Mouse (Mus musculus) telencephalon, adult 2 months (tissue): Measurements from ENCODE around the gene Dnmt3a.

Experiments used
- DNase-seq: peaks from one replicate; pipeline ENCODE4 v3.0.0-alpha.2; 2011; ENCODE audit warnings: low read depth, low spot score

The Dnmt3a gene

DNA sequence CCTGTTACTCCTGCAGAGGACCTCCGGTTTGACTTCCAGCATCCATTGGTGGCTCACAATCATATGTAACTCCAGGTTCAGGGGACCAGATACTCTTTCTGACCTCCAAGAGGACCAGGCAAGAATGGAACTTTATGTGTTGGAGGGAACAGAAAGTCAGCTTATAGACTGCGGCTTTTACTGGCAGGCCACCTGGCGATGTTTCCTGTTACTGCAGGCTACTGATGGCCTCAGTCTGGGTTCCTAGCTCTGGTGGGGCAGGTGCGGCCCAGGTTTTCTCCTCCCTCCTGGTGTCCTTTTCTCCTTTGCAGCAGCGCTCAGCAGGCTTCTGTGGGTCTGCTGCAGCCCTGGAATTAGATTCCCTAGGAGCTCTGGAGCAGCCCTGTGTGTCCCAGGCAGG, 46.7 kb downstream of the Dnmt3a start:
- DNase-seq: no peak

DNA sequence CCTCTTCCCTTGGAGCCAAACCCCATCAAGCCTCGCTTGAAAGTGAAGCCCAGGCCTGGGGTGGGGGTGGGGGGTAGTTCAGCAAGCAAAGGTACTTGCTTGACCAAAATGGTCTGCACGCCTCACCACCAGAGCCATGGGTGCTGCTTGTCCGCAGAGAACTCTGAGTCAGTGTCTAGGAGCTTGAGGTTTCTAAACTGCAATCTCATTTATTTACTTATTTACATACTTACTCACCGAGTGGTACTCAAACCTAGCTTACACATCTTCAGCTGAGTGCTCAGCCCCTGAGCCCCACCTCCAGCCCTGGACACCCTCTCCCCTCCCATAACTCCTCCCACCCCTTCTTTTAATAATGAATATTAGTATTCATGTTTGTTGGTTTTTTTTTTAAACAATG, 48.6 kb downstream of the Dnmt3a start:
- DNase-seq: no peak

DNA sequence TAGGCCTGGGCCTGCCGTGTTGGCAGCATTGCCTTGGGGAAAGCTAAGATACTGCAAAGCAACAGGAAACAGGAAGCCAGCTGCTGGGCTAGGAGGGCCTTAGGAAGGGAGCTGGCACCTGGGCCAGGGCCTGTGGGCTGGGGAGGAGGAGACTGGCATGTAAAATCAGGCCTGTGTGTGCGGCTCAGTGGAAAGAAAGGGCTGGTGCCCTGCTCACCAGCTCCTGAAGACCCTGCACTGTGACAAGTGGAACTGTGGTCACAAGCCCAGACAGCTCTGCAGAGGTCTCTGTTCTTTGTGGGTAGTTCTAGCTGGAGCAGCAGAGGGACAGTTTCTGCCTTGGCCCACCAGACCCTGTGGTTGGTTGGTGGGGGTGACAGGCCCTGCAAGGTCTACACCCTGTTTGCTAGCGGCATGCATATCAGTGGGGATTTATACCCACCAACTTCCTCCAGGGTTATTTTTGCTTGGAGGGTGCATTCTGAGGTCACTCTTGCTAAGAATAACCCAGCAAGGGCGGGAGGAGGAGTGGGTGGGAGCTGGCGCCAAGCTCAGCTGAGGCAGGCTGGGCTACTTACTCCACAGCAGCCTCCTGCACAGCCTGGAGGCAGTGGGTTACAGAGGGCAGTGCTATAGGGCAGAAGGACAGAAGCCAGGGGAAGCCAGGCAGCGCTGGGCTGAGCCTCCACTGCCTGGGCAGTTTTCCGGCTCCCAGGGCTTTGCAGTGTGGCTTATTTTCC, 50.1 kb downstream of the Dnmt3a start:
- DNase-seq: peak; percentile 78

DNA sequence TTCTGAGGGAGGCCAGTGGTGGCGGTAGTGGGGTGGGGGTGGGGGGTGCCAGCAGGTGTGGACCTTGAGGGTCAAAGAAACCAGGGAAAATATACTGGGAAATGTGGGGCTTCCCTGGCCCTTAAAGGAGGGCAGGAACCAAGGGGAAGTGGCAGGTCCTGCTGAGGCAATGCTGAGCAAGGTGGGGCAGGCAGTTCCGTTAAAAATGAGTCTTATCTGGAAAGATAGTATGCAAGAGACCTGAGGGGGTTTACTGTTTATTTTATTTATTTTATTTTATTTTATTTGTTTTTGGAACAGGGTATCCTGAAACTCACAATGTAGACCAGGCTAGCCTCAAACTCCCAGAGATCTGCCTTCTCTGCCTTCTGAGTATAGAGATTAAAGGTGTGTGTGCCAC, 50.9 kb downstream of the Dnmt3a start:
- no peak for DNase-seq

DNA sequence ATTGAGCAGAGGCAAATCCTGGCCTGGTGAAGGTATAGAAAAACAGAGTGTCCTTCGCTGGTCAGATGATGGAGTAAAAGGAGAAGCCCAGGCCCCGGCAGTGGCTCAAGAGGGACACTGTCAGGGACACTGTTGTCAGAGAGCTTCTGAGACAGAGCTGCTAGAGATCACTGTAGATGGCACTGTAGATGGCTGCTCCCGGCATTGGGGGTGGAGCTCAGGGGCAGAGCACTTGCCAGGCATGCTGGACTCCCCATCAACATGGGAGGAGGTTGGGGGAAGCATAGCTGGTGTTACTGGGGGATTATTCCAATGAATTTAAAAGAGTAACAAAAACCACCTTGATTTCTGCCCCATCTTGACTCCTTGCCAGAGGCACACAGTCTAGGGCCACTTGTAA, 51.4 kb downstream of the Dnmt3a start:
- no peak for DNase-seq

DNA sequence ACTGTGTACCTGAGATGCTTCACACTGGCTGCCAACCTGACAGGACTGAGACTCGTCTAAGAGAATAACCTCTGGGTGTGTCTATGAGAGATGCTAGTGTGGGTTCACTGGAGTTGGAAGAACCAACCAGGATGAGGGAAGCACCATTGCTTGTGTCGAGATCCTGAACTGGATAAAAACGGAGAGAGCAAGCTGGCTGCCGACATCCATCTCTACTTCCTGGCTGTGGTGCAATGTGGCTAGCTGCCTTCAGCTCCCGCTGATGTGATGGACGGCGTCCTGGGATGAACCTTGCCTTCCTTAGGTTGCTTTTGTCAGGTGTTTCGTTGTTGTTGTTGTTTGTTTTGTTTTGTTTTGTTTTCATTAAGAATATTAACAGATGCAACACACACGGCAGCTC, 52.0 kb downstream of the Dnmt3a start:
- no peak for DNase-seq

DNA sequence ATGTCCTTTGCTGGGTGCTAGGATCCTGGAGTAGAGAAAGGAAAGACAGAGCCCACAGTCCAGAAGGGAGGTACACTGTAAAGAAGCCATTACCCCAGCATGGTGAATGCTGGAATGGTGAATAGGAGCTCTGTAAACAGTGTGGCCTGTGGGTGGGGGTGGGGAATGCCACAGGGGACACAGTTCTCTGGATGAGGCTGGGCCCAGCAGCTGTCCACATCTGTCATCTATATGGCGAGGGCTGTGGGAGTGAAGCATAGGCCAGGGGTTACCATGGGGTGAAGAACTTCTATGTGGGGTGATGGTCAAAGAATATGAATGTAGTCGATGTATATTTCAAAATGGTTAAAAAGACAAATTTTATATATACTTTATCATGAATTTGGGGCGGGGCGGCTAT, 52.9 kb downstream of the Dnmt3a start:
- no peak for DNase-seq

DNA sequence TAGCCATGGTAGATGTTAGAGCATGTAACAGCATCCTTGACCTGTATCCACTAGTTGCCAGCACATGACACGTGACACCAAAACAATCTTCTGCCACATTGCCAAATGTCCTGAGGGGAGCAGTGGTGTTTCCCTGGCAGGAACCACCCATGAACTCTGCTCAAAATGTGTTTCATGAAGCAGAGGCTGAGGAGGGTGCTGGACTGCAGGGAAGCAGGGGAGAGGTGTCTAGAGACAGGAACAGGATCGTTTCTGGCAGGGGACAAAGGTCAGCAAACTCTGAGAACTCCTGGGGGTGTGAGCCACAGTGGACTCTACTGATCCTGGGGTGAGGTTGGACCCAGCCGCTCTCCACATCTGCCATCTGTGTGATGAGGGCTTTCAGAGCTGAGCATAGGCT, 53.7 kb downstream of the Dnmt3a start:
- DNase-seq: no peak

DNA sequence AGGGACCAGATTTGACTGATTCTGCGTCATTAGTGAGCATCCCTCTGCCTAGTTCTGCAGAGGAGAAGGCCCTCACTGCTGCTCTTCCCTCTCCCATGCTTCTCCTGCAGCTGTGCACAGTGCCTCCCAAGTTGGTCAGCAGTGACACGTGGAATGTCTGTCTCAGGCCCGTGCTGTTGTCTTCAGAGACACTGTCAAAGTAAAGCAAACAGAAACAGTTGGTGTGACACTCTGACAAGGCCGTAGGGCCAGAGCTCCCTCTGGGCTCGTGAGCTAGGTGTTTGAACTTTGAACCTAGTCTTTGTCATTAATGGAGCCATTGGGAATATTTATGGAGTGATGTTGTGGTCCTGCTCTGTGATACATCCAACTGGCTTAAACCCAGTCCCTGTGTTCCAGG, 54.2 kb downstream of the Dnmt3a start:
- no peak for DNase-seq

DNA sequence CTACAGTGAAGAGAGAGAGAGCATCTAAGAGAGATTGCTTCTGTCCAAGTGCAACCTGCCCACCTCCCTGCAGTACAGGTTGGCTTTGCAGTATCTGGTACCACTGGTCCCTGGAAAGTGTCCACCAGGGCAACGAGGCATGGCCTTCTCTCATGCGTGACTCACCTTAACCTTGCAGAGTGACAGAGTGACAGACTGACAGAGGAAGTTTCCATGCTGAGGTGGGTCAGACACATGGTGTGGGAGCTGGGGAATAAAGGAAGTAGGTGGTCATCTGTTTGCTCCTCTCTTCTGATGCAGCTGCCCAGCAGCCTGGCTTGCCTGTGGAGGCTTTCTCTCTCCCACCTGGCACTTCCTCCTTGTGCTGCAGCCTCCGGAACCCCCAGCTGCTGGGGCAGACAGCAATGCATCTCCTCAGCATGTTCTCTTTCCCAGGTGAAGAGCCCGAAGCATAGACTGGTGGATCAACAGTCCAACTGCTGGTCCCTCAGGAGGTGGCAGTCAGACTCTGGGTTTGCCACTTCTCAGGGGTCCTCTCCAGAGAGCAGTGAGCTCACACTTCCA, 55.9 kb downstream of the Dnmt3a start:
- DNase-seq: no peak

DNA sequence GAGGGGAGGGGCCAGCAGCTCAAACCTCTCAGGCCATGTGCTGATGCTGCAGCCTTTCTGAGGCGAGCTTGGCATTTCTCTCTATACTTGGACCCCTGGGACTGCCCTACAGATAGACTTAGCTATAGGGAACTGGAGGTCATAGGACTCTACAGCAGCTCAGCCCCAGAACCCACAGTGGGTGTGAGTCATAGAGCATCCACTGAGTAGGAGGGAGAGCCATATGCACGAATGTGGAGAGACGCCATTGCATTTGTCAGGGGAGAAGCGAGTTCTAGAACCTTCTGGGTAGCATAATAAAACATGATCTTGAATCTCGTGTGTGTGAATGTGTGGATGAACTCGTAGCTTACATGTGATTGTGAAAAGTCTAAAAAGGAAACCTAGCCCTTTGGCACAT, 56.4 kb downstream of the Dnmt3a start:
- no peak for DNase-seq

DNA sequence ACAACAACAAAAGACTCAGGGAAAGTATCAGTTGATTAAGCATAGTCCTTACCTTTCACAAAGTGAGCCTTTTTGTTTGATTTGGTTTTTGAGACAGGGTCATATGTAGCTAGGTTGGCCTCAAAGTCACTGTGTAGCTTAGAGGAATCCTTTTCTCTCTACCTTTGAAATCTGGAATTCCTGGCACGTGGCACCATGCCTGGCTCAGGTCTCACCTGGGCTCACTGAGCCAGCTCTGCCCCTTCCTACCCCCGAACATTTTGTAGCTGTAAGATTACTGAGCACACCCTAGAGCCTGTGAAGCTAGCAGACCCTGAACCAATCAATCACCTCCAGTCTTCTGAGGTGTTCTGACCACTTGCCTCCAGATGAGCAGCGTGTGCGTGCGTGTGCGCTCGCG, 58.4 kb downstream of the Dnmt3a start:
- no peak for DNase-seq

DNA sequence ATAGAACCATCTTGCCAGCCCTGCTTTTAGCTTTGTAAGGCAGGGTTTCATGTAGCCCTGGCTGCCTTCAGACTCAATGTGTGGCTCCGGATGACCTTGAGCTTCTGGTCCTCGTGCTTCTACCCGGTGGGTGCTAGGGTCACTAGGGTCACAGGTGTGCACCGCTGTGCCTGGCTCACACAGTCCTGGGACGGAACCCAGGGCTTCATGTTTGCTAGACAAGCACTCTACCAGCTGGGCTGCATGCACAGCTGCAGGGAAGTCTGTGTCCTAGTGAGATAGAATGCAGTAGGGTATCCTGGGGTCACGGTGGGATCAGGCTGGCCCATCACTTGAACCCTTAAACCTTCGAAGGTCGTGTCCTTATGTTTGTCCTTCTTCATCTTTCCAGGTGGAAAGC, 59.8 kb downstream of the Dnmt3a start:
- no peak for DNase-seq

DNA sequence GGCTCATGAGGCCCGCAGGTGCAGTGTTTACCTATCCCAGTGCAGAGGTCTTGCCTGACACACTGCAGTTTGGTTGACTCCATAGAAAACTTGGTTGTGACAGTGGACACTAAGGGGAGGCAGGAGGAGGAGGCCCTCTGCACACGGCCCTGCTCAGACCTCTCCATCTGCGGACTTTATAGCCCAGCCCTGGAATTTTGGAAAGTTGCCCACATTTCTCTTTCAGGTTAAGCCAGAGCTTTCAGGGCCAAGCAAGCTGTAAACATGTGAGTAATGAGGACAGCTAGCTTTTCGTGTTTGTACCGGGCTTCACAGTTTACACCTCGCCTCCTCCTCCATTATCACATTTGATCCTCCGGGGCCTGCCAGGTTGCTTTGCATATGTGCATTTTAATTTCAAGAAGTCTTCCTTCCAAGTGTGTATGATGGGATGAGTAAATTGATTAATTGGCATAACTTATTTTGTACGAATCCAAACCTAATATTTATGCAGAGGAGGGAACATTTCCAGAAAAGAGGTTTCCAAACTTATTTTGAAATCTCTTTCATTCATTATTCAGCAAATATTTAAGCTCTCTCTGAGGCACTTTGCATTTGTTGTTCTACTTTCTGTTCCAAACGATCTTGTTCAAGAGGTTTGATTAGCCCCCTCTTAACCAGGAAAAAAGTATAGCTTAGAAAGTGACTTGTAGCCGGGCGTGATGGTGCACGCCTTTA, 61.0 kb downstream of the Dnmt3a start:
- DNase-seq: no peak

DNA sequence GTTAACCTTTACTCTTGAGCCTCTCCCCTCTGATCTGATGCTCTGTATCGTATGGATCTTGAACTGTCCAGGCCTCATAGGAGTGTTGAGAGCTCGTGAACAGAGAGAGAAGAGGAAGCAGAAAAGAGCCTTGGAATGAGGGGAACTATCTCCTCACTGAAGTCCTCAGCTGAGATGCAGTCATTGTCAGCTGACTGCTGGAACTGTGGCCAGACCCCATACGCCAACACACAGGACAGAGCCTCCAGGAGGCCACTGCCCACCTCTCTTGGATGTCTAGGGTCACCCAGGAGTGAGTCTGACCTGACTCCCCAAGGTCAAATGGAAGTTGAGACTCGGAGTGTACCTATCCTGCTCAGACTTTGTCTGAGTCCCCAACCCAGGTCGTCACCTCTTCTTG, 62.3 kb downstream of the Dnmt3a start:
- no peak for DNase-seq

DNA sequence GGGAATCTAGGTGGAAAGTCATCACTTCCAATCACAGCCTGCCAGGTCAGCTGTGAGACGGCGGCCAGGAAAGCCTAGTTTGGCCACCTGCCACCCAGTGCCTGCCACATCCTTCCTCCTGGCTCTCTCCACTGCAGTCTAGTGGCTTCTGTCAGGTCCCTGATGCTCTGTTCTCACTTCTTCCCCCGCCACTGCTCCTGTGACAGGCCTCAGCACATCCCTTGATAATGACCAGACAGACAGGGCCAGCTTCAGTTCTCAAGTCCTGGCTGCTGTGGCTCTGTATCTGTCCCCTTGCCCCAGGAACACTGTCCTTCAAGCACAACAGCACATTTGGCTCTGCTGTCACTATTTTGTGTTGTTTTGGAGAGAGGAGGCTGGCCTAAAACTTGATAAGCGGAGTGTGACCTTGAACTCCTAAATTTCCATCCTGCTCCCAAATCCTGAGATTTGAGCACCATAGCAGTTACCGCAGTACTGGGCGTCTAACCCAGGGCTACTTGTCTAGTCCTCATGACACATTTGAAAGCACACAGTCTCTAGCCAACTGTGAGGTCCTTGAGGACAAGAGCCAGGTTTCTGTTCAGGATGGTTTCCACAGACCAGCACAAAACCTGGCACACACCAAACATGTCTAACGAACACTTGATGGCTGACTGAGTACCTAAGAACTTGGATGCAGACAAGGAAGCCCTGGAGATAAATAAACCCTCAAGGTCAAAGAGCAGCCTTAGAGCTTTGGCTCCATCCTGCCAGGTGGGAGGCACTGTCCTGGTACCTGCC, 63.1 kb downstream of the Dnmt3a start:
- no peak for DNase-seq

DNA sequence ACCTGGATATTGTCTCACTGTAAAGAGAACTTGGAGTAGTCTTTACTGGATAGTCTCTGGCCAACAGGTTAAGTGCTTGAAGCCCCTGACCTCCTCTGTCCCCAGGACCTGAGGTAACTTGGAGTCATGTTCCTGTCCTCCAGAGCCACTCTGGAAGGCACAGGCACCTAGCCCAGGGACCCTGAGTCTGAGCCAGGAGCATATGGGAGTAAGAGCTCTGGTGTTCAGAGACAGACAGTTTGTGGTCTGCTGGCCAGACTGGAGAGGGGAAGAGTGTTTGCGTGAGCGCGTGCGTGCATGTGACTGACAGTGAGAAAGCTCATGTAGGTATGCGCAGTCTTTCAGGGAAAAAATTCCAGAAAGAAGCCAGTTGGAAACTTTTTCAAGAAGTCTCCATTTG, 64.2 kb downstream of the Dnmt3a start:
- DNase-seq: no peak

DNA sequence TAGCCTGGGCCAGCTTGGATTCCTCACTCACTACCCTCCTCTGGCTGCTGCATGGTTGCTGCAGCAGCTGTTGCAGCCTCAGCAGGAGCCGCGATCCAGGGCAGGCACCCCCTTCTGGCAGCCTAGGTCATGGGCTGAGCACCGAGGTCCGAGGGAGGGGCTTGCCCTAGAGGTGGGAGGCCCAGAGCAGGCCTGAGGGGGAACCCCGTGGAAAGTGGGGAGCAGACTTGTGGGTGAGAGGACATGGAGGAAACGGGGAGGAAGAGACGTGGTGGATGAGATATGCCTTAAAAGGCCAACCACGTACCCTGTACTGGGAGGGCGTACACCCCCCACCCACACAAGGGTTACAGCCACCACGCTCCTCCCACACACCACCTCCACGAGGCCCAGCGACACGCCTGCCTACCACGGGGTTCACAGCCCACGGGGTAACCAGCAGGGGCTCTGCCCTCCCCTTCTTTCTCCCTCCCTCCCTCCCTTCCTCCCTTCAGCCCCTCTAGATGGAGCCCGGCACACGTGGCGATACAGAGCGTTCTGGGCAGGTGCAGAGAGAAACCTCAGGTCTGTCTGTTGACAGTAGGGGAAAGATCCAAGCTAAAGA, 65.2 kb downstream of the Dnmt3a start:
- no peak for DNase-seq

DNA sequence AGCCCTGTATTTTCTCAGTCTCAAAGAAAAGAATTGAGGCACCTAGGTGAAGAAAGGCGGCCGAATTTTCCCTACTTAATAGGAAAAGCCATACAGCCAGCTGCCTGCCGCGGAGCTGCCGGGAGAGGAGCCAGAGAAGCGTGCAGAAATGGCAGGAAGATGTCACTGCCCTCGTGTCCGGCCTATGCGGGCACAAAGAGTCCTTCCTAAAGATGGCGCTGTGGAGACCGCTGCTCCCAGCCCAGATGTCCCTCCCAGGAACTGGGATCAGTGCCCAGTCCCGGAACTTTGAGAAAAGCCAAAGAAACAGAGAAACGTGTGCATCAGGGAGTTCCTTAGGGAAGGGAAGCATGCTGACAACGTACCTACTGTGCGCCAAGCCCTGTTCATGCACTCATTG, 65.8 kb downstream of the Dnmt3a start:
- peak; percentile 61 for DNase-seq

DNA sequence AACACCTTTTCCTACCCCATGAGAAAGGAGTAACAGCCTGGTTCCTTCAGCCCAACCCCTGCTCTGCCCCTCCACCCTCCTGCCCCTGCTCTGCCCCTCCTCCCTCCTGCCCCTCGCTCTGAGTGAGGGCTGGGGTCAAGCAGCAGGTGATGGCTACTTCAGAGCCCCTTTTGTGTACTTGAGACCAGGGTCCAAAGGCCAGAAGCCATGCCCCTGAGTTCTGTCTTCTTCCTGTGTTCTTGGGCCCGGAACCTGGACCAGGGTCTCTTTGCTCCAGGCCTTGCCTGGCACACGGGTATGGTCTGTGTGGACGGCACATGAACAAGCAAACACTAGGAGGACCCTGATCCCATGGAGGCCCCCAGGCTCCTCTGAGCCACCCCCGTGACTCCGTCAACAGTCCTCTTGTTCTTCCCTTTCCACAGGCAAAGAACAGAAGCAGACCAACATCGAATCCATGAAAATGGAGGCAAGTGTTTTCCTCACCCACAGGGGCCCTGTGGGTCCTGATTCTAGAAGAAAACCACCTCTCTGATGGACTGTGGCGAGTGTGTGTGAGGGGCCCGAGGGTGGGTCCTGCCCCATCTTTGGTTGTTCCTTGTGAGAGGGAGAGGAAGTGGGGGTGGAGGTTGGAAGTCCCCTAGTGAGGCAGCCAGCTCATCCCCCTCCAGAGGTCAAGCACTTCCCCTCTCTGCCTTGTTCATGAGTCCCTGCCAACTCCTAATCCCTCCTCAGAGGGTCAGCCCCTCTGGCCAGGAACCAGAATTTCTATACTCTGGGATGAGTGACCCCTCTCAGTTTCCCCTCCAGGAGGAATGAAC, 66.8 kb downstream of the Dnmt3a start:
- DNase-seq: no peak

DNA sequence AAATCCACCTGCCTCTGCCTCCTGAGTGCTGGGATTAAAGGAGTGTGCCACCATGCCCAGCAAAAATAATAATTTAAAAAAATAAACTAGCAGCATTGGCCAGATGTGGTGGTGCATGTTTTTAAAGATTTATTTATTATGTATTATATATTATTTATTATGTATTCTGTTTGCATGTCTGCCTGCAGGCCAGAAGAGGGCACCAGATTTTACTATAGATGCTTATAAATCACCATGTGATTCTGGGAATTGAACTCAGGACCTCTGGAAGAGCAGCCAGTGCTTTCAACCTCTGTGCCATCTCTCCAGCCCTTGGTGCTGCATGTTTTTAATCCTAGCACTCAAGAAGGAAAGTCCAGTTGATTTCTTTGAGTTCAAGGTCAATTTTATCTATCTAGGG, 69.7 kb downstream of the Dnmt3a start:
- no peak for DNase-seq
